Mouse (Mus musculus) ovary, adult 2 months (tissue): ENCODE measurements around the gene Megf8. TPM values are rescaled to one million over a fixed set of nuclear protein-coding genes. Genes with fewer than 3 reads are reported as not detected.

Source experiments
- polyA plus RNA-seq: library from polyadenylated mRNA; depleted of rRNA; stranded (reverse); fragments of >200 nt; gene quantifications from 2 replicates; pipeline ENCODE4 v1.2.3, GENCODE M21; 2012; rRNA removed

Megf8 gene
- polyA plus RNA-seq: 113 and 119 TPM in 2 replicates

GRCm38 (mm10) chr7:25316532-25317445 is at the start of gene Megf8:
TSS of gene Megf8 (plus strand) at chr7:25317164.

DNA sequence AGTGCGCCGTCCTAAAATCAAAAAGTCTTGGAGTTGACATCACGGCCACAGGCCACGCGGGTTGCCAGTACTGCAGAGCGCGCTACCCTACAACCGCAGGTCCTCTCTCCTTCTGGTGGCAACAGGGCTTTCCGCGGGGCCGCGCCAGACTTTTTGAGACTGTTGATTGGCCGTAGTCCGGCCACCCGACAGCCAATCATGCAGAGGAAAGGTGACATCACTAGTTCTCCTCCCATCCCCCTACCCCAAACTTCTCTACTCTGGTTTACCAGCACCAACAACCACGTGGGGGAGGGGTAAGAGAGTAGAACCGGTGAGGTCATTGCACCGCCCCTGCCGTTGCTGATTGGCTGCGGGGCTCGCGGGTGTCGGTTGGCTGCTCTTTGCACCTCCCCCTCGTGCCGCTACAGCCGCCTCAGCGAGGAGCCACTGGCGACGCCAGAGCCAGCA is 49.6 kb upstream of the Megf8 start, which contains the start of gene Cic:
Cic (plus strand) TSS at position 404 of the 450 bp plus-strand sequence.

DNA sequence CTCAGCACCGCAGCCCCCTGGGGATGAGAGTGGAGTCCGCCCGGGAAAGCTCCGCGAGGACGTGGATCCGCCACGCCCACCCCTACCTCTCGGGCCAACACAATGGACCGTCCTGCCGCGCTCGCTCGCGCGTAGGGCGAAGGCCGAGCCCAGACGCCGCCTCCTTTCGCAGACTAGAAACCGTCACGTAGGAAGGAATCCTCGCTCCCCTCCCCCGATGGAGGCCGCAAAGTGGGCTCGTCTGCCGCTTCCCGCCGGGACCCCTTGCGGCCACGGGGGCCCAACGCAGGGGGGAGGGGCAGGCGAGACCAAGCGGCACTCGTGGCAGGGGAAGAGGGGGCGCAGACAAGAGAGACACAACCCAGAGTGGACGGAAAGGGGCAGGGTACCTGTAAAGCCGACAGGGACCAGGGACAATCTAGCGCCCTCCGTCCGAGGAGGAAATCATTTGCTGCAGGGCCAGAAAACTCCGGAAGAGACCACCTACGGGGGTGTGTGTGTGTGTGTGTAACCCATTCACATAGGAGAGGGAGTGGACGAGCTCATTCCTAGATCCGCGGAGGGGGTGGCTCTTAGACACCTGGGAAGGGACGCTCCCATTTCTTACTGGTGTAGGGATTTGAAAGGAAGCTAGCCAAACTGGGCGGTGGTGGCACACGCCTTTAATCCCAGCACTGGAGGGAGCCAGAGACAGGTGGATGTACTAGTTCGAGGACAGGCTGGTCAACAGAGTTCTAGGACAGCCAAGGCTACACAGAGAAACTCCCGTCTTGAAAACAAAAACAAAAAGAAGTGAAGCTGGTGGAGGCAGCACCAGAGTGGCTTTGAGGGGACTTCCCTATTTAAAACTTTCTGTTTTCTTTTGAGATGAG is 19.3 kb upstream of the Megf8 start, which contains the start of gene Pafah1b3:
Pafah1b3 (minus strand) TSS at position 533 of the 872 bp plus-strand sequence.

GRCm38 (mm10) chr7:25301063-25301462 is 15.9 kb upstream of the Megf8 start, which contains the start of gene Prr19:
TSS of gene Prr19 (plus strand) at chr7:25301411.

DNA sequence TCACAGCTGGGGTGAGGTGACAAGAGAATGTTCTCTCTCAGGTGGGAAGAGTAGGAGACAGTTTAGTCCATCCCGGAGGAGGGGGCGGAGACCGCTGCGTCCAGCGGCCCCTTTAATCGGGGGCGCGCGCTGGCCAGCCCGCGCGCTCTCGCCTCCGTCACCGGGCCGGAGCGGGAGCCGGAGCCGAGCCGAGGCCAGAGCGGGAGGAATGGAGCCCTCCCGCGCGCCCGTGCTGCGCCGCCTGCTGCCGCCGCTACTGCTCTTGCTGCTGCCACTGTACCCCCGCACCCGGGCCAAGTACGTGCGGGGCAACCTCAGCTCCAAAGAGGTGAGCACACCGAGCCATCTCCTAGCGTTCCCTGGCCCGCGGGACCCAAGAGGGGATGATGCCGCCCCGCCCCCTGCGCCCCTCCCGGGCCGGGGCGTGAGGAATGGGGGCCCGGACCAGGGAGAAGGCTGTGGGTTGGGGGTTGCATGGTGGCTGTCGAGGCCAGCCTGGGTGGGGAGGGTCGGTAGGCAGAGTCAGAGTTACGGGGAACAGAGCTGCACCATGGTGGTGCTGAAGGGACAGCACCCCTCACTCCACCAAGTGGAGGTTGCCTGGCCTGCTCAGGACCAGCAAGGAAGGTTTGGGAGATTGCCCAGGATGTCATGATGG is 10.9 kb upstream of the Megf8 start, which contains the start of gene Tmem145:
Tmem145 (plus strand) TSS at position 151 of the 658 bp plus-strand sequence.

GRCm38 (mm10) chr7:25369058-25369749 is 52.2 kb downstream of the Megf8 start, which contains the start of gene Cnfn:
TSS of gene Cnfn (minus strand) at chr7:25369724.

GRCm38 (mm10) chr7:25398610-25399009 is 81.6 kb downstream of the Megf8 start, which contains the start of gene Lipe:
TSS of gene Lipe (minus strand) at chr7:25398710.

GRCm38 (mm10) chr7:25412833-25413441 is 96.0 kb downstream of the Megf8 start, which contains the start of gene Cxcl17:
TSS of gene Cxcl17 (minus strand) at chr7:25412886.

Other genes starting within 250 kb of the Megf8 start
- 94.3 and 103 TPM in 2 replicates for gene Grik5, start 244.8 kb upstream of the Megf8 start, polyA plus RNA-seq
- gene Zfp574, start 244.6 kb upstream of the Megf8 start, polyA plus RNA-seq: 72.5 and 73.2 TPM in 2 replicates
- 4.0 and 5.4 TPM in 2 replicates for gene Pou2f2, start 137.4 kb upstream of the Megf8 start, polyA plus RNA-seq
- 34.0 and 36.0 TPM in 2 replicates for gene Dedd2, start 96.5 kb upstream of the Megf8 start, polyA plus RNA-seq
- gene Zfp526, start 95.7 kb upstream of the Megf8 start, polyA plus RNA-seq: 21.8 and 23.1 TPM in 2 replicates
- gene Gsk3a, start 79.3 kb upstream of the Megf8 start, polyA plus RNA-seq: 129 and 159 TPM in 2 replicates
- 60.5 and 69.1 TPM in 2 replicates for gene Erf, start 66.4 kb upstream of the Megf8 start, polyA plus RNA-seq
- gene Cic, start 49.5 kb upstream of the Megf8 start, polyA plus RNA-seq: 123 and 151 TPM in 2 replicates
- gene Pafah1b3, start 19.2 kb upstream of the Megf8 start, polyA plus RNA-seq: 154 and 172 TPM in 2 replicates
- gene Prr19, start 15.8 kb upstream of the Megf8 start, polyA plus RNA-seq: 0.12 and 0.18 TPM in 2 replicates
- 0.10 and 0.21 TPM in 2 replicates for gene Tmem145, start 11.1 kb upstream of the Megf8 start, polyA plus RNA-seq
- 3.7 TPM in 1 of 2 replicates, not detected in the other for gene Cnfn, start 52.6 kb downstream of the Megf8 start, polyA plus RNA-seq
- 105 and 109 TPM in 2 replicates for gene Lipe, start 81.5 kb downstream of the Megf8 start, polyA plus RNA-seq
- gene Cxcl17, start 95.7 kb downstream of the Megf8 start, polyA plus RNA-seq: 7.7 and 9.4 TPM in 2 replicates
- 7.2 and 8.8 TPM in 2 replicates for gene Ceacam1, start 160.4 kb downstream of the Megf8 start, polyA plus RNA-seq
- gene Ceacam2, start 222.7 kb downstream of the Megf8 start, polyA plus RNA-seq: 0.03 TPM in 1 of 2 replicates, not detected in the other